Mouse (Mus musculus): ENCODE results near the gene Cebpa. TPM values are rescaled to one million over a fixed set of nuclear protein-coding genes. Genes with fewer than 3 reads are reported as not detected.

Cebpa gene
- polyA plus RNA-seq, 1 experiment from 2014 or later = 12.8 TPM

DNA sequence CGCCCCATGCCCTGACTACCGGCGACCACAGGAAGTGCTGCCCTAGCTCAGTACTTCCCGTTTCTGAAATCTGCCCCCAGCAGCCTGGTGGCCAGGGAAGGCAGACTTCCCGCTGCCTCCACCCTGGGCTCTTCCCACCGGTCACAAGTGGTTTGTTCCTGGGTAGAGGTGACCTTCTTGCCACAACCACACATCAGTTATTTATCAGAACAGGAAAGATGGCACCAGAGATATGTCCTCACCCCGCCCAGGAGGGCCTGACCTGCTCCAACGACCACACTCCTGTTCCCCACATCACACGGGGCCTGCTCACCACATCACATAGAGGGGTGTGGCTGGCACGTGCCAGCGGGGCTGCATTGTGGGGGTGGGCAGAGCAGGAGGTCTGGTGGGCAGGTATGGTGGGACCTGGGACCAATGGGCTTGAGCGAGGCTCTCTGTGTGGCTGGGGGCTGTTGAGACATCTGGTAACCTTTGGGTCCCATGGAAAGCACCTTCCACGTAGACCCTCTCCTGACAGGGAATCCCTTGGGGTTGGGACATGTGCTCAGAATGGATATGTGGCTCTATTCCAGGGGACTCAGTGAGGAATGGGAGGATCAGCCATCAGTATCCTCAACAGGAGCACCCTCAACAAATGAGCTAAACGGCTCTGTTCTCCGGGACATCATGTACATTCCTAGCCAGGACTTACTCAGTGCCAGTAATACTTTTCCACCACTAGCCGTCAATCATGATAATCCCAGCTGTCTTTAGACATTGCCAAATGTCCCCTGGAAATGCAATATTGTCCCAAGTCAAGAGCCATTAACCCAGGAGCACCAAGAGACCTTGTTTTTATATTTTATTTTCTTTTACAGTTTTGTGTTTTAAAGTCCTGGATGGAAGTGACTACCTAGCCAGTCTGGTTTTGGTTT, 37.7 kb downstream of the Cebpa start:
- CTCF ChIA-PET = interaction anchor here (1.3 kb wide), 1 partner anchor 12 kb away, joined by 4 read pairs; no protein-coding TSS in a partner anchor
- no peak for DNase-seq (ENCODE audit: low read depth, low spot score)
- ATAC-seq = no peak
- no peaks in the 10 kb centered on the region for H3K27me3 ChIP-seq
- in situ Hi-C loops (cut with MboI; ENCODE audit: low pct_unique_long_range_greater_than_20kb) = no loop called here
- POLR2A ChIA-PET = interaction anchor here (0.7 kb wide), 1 partner anchor 12 kb away, joined by 3 read pairs; no protein-coding TSS in a partner anchor
- TF ChIP-seq CTCF (IDR thresholded peaks at IDR 0.05) = no peak

DNA sequence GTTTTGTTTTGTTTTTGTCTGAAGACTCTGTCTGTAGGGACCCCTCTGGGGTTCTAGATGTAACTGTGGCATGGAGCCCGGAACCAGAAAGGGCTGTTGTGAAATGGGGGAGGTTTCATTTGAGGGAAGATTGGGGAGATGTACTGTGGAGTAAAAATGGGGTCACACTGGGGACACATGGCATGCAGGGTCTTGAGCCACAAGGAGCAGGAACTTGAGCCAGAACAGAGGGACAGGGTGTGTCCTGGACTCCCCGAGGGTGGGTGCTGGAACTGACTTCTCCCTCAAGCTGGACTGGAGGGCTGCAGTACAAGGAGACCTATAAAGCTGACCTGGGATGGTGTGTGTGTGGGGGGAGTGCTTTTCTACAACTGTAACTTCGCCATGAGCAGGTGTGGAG, 38.4 kb downstream of the Cebpa start:
- in situ Hi-C loops (cut with MboI; ENCODE audit: low pct_unique_long_range_greater_than_20kb) = no loop called here
- ChIA-PET POLR2A (no interaction called here), CTCF (no interaction called here)
- H3K27me3 ChIP-seq = no peaks in the 10 kb centered on the region
- no peak for DNase-seq (ENCODE audit: low read depth, low spot score)
- no peak for TF ChIP-seq CTCF (IDR thresholded peaks at IDR 0.05)
- ATAC-seq = no peak

DNA sequence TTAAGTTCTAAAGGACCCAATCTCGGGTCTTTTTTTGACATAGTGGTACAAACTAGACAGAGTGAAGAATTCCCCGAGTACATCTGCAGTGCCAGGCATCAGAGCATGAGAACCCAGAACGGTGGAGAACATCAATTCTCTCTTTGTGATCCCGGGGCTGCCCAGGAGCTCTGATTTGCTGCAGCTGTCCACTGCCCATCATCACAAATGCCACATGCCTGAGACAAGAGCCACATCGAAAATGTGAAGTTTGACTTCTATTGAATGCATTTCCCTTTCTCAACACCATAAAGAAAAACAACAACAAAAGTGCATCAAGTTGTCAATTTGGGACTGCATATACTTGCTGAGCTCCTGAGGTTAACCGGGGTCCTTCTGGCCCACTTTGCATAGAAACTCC, 43.4 kb downstream of the Cebpa start:
- DNase-seq (ENCODE audit: low read depth, low spot score) = no peak
- TF ChIP-seq CTCF (IDR thresholded peaks at IDR 0.05) = no peak
- ChIA-PET POLR2A (interaction anchor here (1.0 to 1.1 kb wide), 2 partner anchors 17 to 38 kb away, joined by 3 read pairs; no protein-coding TSS in a partner anchor), CTCF (interaction anchor here (1.8 kb wide), 1 partner anchor 11 kb away, joined by 6 read pairs; no protein-coding TSS in a partner anchor)
- no peaks in the 10 kb centered on the region for H3K27me3 ChIP-seq
- no peak for ATAC-seq
- in situ Hi-C loops (cut with MboI; ENCODE audit: low pct_unique_long_range_greater_than_20kb) = no loop called here

DNA sequence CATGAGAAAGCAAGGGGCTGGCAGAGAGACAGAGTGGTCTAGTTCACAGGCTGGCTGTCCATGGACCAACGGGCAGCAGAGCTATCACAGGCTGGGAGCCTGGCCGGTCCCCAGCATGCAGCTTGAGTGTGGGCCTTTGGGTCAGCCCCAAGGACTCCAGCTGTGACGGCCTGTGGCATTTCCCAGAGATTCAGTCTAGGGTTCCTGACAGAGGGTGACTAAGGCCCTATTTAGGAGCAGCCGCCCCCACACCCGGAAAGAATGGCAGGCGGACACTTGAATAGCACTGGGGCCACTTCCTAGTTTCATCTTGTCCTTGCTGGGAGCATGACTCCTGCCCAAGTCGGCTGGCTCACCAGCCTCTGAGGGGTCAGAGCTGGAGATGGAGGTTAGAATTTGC, 44.5 kb downstream of the Cebpa start:
- in situ Hi-C loops (cut with MboI; ENCODE audit: low pct_unique_long_range_greater_than_20kb) = no loop called here
- ATAC-seq (peak; percentile 31), DNase-seq (ENCODE audit: low read depth, low spot score) (peak; percentile 51)
- TF ChIP-seq CTCF (IDR thresholded peaks at IDR 0.05) = no peak
- H3K27me3 ChIP-seq = no peaks in the 10 kb centered on the region
- ChIA-PET CTCF (interaction anchor here (1.3 to 1.8 kb wide), 5 partner anchors 12 to 137 kb away, joined by 3 to 7 read pairs (median 5); no protein-coding TSS in a partner anchor), POLR2A (interaction anchor here (0.6 to 1.1 kb wide), 3 partner anchors 9 to 178 kb away, joined by 3 read pairs; no protein-coding TSS in a partner anchor)

DNA sequence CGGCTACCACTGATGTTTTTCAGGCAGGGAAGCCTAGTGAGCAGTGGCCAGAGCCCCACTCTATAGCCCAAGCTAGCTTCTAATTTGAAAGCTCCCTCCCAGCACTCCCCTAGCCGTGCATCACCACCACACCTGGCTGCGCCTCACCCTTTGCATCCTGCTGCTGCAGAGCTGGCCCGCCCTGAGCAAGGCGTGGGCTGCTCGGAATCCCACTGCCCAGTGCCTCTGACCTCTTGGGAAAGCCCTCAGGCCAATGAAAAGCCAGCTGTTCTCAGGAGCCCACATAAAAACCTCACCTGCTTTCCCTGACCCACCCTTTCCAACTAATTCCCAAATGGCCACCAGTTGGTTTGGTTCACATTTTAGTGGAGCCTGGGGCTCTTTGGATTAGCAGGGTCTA, 45.0 kb downstream of the Cebpa start:
- DNase-seq (ENCODE audit: low read depth, low spot score) (no peak), ATAC-seq (no peak)
- TF ChIP-seq CTCF (IDR thresholded peaks at IDR 0.05) = no peak
- in situ Hi-C loops (cut with MboI; ENCODE audit: low pct_unique_long_range_greater_than_20kb) = no loop called here
- H3K27me3 ChIP-seq = no peaks in the 10 kb centered on the region
- POLR2A ChIA-PET = interaction anchor here (0.6 to 1.5 kb wide), 4 partner anchors 10 to 1005 kb away, joined by 3 to 5 read pairs (median 3); partner anchors contain the start of gene Cebpa
- CTCF ChIA-PET = interaction anchor here (1.3 to 1.8 kb wide), 4 partner anchors 25 to 138 kb away, joined by 3 to 7 read pairs (median 5); no protein-coding TSS in a partner anchor

DNA sequence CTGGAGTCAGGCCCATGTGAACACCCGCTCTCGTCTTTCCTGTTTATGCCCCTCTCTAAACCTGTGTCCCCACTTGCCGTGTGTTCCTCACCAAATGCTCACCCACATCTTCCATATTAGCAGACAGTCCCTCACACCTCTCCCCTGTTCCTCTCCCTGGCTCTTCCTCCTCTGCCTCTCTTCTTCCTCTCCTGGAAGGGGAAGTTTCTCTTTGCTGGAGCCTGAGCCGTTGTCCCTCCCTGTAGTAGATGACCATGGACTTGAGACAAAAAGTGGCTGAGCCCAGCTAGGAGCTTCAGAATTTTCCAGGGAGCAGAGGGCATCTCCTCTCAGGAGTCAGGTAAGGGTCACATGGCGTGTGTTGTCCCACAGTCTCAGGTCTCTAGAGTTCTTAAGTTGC, 47.9 kb downstream of the Cebpa start:
- TF ChIP-seq CTCF (IDR thresholded peaks at IDR 0.05) = no peak
- DNase-seq (ENCODE audit: low read depth, low spot score) (no peak), ATAC-seq (no peak)
- CTCF ChIA-PET = no interaction called here
- POLR2A ChIA-PET = no interaction called here
- in situ Hi-C loops (cut with MboI; ENCODE audit: low pct_unique_long_range_greater_than_20kb) = loop anchor here (5.0 kb wide), 1 partner anchor 35 kb away; no protein-coding TSS in a partner anchor
- no peaks in the 10 kb centered on the region for H3K27me3 ChIP-seq

DNA sequence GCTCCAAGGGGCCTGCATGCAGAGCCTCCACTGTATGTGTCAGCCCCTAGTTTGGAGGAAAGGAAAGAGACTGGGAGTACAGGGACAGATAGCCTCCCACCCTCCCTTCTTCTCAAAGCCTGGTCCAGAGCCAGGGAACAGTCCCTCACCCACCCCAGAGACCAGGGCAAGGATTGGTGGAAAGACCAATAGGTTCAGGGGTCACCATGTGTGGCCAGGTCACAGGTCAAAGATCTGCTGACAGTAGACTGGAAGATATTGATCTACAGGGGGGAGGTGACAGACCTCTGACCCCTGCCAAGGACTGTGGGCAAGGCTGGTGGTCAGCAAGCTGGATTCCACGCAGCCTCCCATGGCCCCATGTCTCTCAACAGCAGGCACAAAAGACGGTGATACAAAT, 48.8 kb downstream of the Cebpa start:
- in situ Hi-C loops (cut with MboI; ENCODE audit: low pct_unique_long_range_greater_than_20kb) = loop anchor here (5.0 kb wide), 1 partner anchor 36 kb away; no protein-coding TSS in a partner anchor
- no peak for DNase-seq (ENCODE audit: low read depth, low spot score)
- no peaks in the 10 kb centered on the region for H3K27me3 ChIP-seq
- no peak for TF ChIP-seq CTCF (IDR thresholded peaks at IDR 0.05)
- no peak for ATAC-seq
- ChIA-PET POLR2A (interaction anchor here (1.3 kb wide), 1 partner anchor 49 kb away, joined by 3 read pairs; the partner anchor contains the start of gene Cebpa), CTCF (interaction anchor here (1.4 to 4.6 kb wide), 2 partner anchors 27 to 48 kb away, joined by 6 to 69 read pairs; partner anchors contain the start of gene Cebpa)

DNA sequence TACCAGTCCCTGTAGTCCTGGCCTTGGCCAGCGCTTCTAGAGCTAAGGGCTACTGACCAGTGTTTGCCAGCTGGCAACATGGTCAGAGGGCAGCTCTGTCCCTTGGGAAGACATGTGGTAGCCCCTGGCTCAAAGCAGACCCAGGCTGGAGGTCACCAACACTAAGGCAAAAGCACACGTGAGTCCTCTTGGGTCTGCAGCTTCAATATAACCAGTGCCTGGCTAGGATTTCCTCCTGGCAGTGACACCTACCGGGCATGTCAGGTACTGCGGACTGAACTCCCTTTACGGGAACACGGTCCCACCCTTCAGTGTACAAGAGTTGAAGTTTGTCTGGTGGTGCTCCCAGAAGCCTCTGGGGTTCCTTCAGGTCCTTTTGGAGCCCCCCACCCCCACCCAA, 50.2 kb downstream of the Cebpa start:
- ChIA-PET POLR2A (interaction anchor here (3.4 kb wide), 1 partner anchor 51 kb away, joined by 16 read pairs; the partner anchor contains the start of gene Cebpa), CTCF (interaction anchor here (0.7 to 4.8 kb wide), 19 partner anchors 13 to 495 kb away, joined by 3 to 69 read pairs (median 4); partner anchors contain the start of gene Cebpa)
- no peaks in the 10 kb centered on the region for H3K27me3 ChIP-seq
- peak; percentile 25 for ATAC-seq
- in situ Hi-C loops (cut with MboI; ENCODE audit: low pct_unique_long_range_greater_than_20kb) = loop anchor here (5.0 kb wide), 1 partner anchor 37 kb away; no protein-coding TSS in a partner anchor
- no peak for DNase-seq (ENCODE audit: low read depth, low spot score)
- TF ChIP-seq CTCF (IDR thresholded peaks at IDR 0.05) = no peak

Other genes starting within 250 kb of the Cebpa start
- gene Pepd, start 206.9 kb upstream of the Cebpa start, polyA plus RNA-seq (2021) = 128 TPM
- 30.2 TPM for gene Cebpg, start 62.7 kb upstream of the Cebpa start, polyA plus RNA-seq (2021)
- not detected for gene Slc7a10, start 67.1 kb downstream of the Cebpa start, polyA plus RNA-seq (2021)
- 5.1 TPM for gene Lrp3, start 96.2 kb downstream of the Cebpa start, polyA plus RNA-seq (2021)
- gene Gpatch1, start 199.1 kb downstream of the Cebpa start, polyA plus RNA-seq (2021) = 15.5 TPM
- gene Rhpn2, start 214.9 kb downstream of the Cebpa start, polyA plus RNA-seq (2021) = 21.4 TPM

Data from Patski (cell line).